In genomic region chr10:23812438-23812759, GRCm38 (mm10) we compare ENCODE assay signal across 16 mouse cellular contexts. TPM values are rescaled to one million over a fixed set of nuclear protein-coding genes. Genes with fewer than 3 reads are reported as not detected.
DNase-seq lines count a peak whose midpoint lies in the region; ATAC-seq and TF ChIP-seq lines count a peak whose summit lies in the region.
"Had no signal": no experiment of that assay in that cellular context is flagged by ENCODE, and none has a peak within 500 bp of the region (broad histone marks: within the 10 kb centered on the region; RNA-seq: fewer than 3 reads in every experiment).

No protein-coding gene starts in this region.

- TF ChIP-seq CTCF in ES-Bruce4 (IDR thresholded peaks at IDR 0.05; ENCODE audit: low read depth, low read length): no peak

- H3K27ac ChIP-seq in hindbrain, embryonic 15.5 days (replicated peaks): no peak overlapping the region
- no peak overlapping the region for H3K27ac ChIP-seq in hindbrain, embryonic 12.5 days
- peak overlapping the region; percentile 71 for H3K27ac ChIP-seq in ES-Bruce4 (ENCODE audit: insufficient read depth, low read length)
- H3K27ac ChIP-seq in forebrain, embryonic 15.5 days (replicated peaks): no peak overlapping the region
- H3K27ac ChIP-seq in kidney, embryonic 14.5 days (ENCODE audit: low read depth, low read length): no peak overlapping the region
- H3K27ac ChIP-seq: embryonic facial prominence, embryonic 12.5 days; gastrocnemius, adult 2 months; heart, embryonic 15.5 days; limb, embryonic 15.5 days; stomach, postnatal 0 days had no signal

- H3K9ac ChIP-seq in hindbrain, embryonic 15.5 days: no peak overlapping the region
- H3K9ac ChIP-seq in hindbrain, embryonic 12.5 days: no peak overlapping the region
- H3K9ac ChIP-seq in ES-Bruce4 (ENCODE audit: low read depth, poor library complexity, severe bottlenecking): no peak overlapping the region
- no peak overlapping the region for H3K9ac ChIP-seq in forebrain, embryonic 15.5 days (replicated peaks)
- no peak overlapping the region for H3K9ac ChIP-seq in kidney, embryonic 14.5 days (ENCODE audit: low read depth, low read length)
- H3K9ac ChIP-seq: embryonic facial prominence, embryonic 12.5 days; heart, embryonic 15.5 days; limb, embryonic 15.5 days had no signal

- 0 out of 2 replicates have a peak, but pooled peaks have one; percentile 45 for ATAC-seq in hindbrain, embryonic 15.5 days (ENCODE audit: low FRiP score, low read depth)
- ATAC-seq in hindbrain, embryonic 12.5 days (ENCODE audit: low FRiP score): no peak
- ATAC-seq in forebrain, embryonic 15.5 days (replicated peaks): peak; percentile 42; the same call in 1 of the 2 replicates
- peak; percentile 16; the same call in 1 of the 2 replicates for ATAC-seq in megakaryocyte, adult 5-6 weeks (ENCODE audit: poor library complexity, severe bottlenecking)
- ATAC-seq in kidney, embryonic 14.5 days (ENCODE audit: low FRiP score, low TSS enrichment): no peak

- no peak overlapping the region for H3K4me3 ChIP-seq in hindbrain, embryonic 15.5 days
- no peak overlapping the region for H3K4me3 ChIP-seq in hindbrain, embryonic 12.5 days
- peak overlapping the region; percentile 5; the same call in 1 of the 2 replicates for H3K4me3 ChIP-seq in ES-Bruce4 (ENCODE audit: low read depth, low read length)
- no peak overlapping the region for H3K4me3 ChIP-seq in forebrain, embryonic 15.5 days
- H3K4me3 ChIP-seq in kidney, embryonic 14.5 days (ENCODE audit: low read length): no peak overlapping the region
- H3K4me3 ChIP-seq: embryonic facial prominence, embryonic 12.5 days; gastrocnemius, adult 2 months; heart, embryonic 15.5 days; limb, embryonic 15.5 days had no signal

- intact Hi-C loops in left cerebral cortex, postnatal 10 days (cut with DNase I): loop anchor here (5.0 to 10.0 kb wide), 3 partner anchors 300 to 482 kb away; no protein-coding TSS in a partner anchor

- H3K9me3 ChIP-seq in hindbrain, embryonic 15.5 days: no peaks in the 10 kb centered on the region
- no peaks in the 10 kb centered on the region for H3K9me3 ChIP-seq in hindbrain, embryonic 12.5 days (replicated peaks)
- no peaks in the 10 kb centered on the region for H3K9me3 ChIP-seq in ES-Bruce4 (replicated peaks; ENCODE audit: control insufficient read depth, insufficient read depth, low read length, poor library complexity, severe bottlenecking)
- no peaks in the 10 kb centered on the region for H3K9me3 ChIP-seq in forebrain, embryonic 15.5 days
- H3K9me3 ChIP-seq in kidney, embryonic 14.5 days (ENCODE audit: control insufficient read depth, low read length): no peaks in the 10 kb centered on the region
- H3K9me3 ChIP-seq: embryonic facial prominence, embryonic 12.5 days; heart, embryonic 15.5 days; limb, embryonic 15.5 days had no signal

- H3K36me3 ChIP-seq in hindbrain, embryonic 15.5 days: 0 out of 2 replicates have a peak, but pooled peaks cover 9% of the 10 kb centered on the region
- no peaks in the 10 kb centered on the region; the same call in 1 of the 2 replicates for H3K36me3 ChIP-seq in hindbrain, embryonic 12.5 days
- H3K36me3 ChIP-seq in ES-Bruce4 (ENCODE audit: control insufficient read depth, insufficient read depth, low read length, poor library complexity, severe bottlenecking): no peaks in the 10 kb centered on the region
- H3K36me3 ChIP-seq in forebrain, embryonic 15.5 days: peaks cover 12% of the 10 kb centered on the region; the same call in 1 of the 2 replicates
- H3K36me3 ChIP-seq in kidney, embryonic 14.5 days (ENCODE audit: control insufficient read depth, insufficient read depth, low read length): peaks cover 6% of the 10 kb centered on the region; the same call in 1 of the 2 replicates

- H3K4me2 ChIP-seq in hindbrain, embryonic 15.5 days: no peak overlapping the region
- no peak overlapping the region for H3K4me2 ChIP-seq in hindbrain, embryonic 12.5 days (replicated peaks)
- H3K4me2 ChIP-seq in forebrain, embryonic 15.5 days (replicated peaks): no peak overlapping the region
- H3K4me2 ChIP-seq in kidney, embryonic 14.5 days (replicated peaks; ENCODE audit: low read depth, low read length): no peak overlapping the region
- H3K4me2 ChIP-seq: embryonic facial prominence, embryonic 12.5 days; heart, embryonic 15.5 days; limb, embryonic 15.5 days had no signal

- H3K27me3 ChIP-seq in hindbrain, embryonic 15.5 days: no peaks in the 10 kb centered on the region
- H3K27me3 ChIP-seq in hindbrain, embryonic 12.5 days: no peaks in the 10 kb centered on the region
- H3K27me3 ChIP-seq in ES-Bruce4 (ENCODE audit: control insufficient read depth, insufficient read depth, low read length, poor library complexity, severe bottlenecking): no peaks in the 10 kb centered on the region
- no peaks in the 10 kb centered on the region for H3K27me3 ChIP-seq in forebrain, embryonic 15.5 days
- H3K27me3 ChIP-seq in kidney, embryonic 14.5 days (ENCODE audit: control insufficient read depth, insufficient read depth, low read length): no peaks in the 10 kb centered on the region
- H3K27me3 ChIP-seq: embryonic facial prominence, embryonic 12.5 days; heart, embryonic 15.5 days; limb, embryonic 15.5 days had no signal

- DNase-seq in heart, adult 11 months: no peak
- DNase-seq in left cerebral cortex, postnatal 10 days (ENCODE audit: extremely low spot score in 1 of 2, low spot score in 2 of 2): no peak

- H3K4me1 ChIP-seq in hindbrain, embryonic 15.5 days (replicated peaks): no peaks in the 10 kb centered on the region
- no peaks in the 10 kb centered on the region for H3K4me1 ChIP-seq in hindbrain, embryonic 12.5 days
- H3K4me1 ChIP-seq in ES-Bruce4 (ENCODE audit: control insufficient read depth, insufficient read depth, low read length): no peaks in the 10 kb centered on the region
- no peaks in the 10 kb centered on the region; the same call in 1 of the 2 replicates for H3K4me1 ChIP-seq in forebrain, embryonic 15.5 days
- no peaks in the 10 kb centered on the region for H3K4me1 ChIP-seq in kidney, embryonic 14.5 days (ENCODE audit: control insufficient read depth, insufficient read depth, low read length)
- H3K4me1 ChIP-seq: embryonic facial prominence, embryonic 12.5 days; heart, embryonic 15.5 days; limb, embryonic 15.5 days had no signal

- no peak for TF ChIP-seq EP300 in ES-Bruce4 (IDR thresholded peaks at IDR 0.05; ENCODE audit: insufficient read depth, low read depth, low read length)

- no peak for TF ChIP-seq POLR2A in ES-Bruce4 (IDR thresholded peaks at IDR 0.05; ENCODE audit: insufficient read depth, low read length)

RNA-seq across cellular contexts. Expression of gene Slc18b1, which starts 15.6 kb away (rescaled TPM):
- polyA plus RNA-seq in hindbrain, embryonic 15.5 days (2015; fragmentation: Nextera tagmentation; extraction: Ambion mirVana): 20.9 and 21.8 TPM in 2 replicates
- 22.5 and 23.5 TPM in 2 replicates for polyA plus RNA-seq in hindbrain, embryonic 12.5 days (2016; fragmentation: Nextera tagmentation; extraction: Ambion mirVana)
- polyA plus RNA-seq in ES-Bruce4 (2011; ENCODE audit: insufficient read depth, insufficient read length, low read depth, missing spikeins): 2.9 and 3.4 TPM in 2 replicates
- polyA plus RNA-seq in forebrain, embryonic 15.5 days (2015; fragmentation: Nextera tagmentation; extraction: Ambion mirVana): 15.8 and 16.5 TPM in 2 replicates
- total RNA-seq in megakaryocyte, adult 5-6 weeks (2015): 0.18 and 0.34 TPM in 2 replicates
- 0.37 TPM in 1 of 2 replicates, not detected in the other for total RNA-seq in megakaryocyte, adult 5-6 weeks (2017)
- 13.4 and 20.0 TPM in 2 replicates for polyA plus RNA-seq in kidney, embryonic 14.5 days (2014; fragmentation: Nextera tagmentation; extraction: Ambion mirVana)
- total RNA-seq in left cerebral cortex, postnatal 10 days (2021): 10 to 100 TPM; 24.4 to 26.0 TPM
- total RNA-seq: MEL had no signal

RNA-seq across cellular contexts. Expression of gene Rps12, which starts 25.3 kb away (rescaled TPM):
- polyA plus RNA-seq in hindbrain, embryonic 15.5 days (2015; fragmentation: Nextera tagmentation; extraction: Ambion mirVana): 104 and 108 TPM in 2 replicates
- 113 and 116 TPM in 2 replicates for polyA plus RNA-seq in hindbrain, embryonic 12.5 days (2016; fragmentation: Nextera tagmentation; extraction: Ambion mirVana)
- 316 and 459 TPM in 2 replicates for polyA plus RNA-seq in ES-Bruce4 (2011; ENCODE audit: insufficient read depth, insufficient read length, low read depth, missing spikeins)
- polyA plus RNA-seq in forebrain, embryonic 15.5 days (2015; fragmentation: Nextera tagmentation; extraction: Ambion mirVana): 113 and 122 TPM in 2 replicates
- total RNA-seq in megakaryocyte, adult 5-6 weeks (2015): 3,100 and 3,214 TPM in 2 replicates
- 812 and 986 TPM in 2 replicates for total RNA-seq in megakaryocyte, adult 5-6 weeks (2017)
- polyA plus RNA-seq in kidney, embryonic 14.5 days (2014; fragmentation: Nextera tagmentation; extraction: Ambion mirVana): 203 and 268 TPM in 2 replicates
- total RNA-seq in left cerebral cortex, postnatal 10 days (2021): 100 to 1,000 TPM; 259 to 319 TPM

RNA-seq across cellular contexts. Expression of gene Vnn3, which starts 38.9 kb away (rescaled TPM):
- 0.14 TPM in 1 of 2 replicates, not detected in the other for polyA plus RNA-seq in hindbrain, embryonic 15.5 days (2015; fragmentation: Nextera tagmentation; extraction: Ambion mirVana)
- not detected in 2 replicates for polyA plus RNA-seq in hindbrain, embryonic 12.5 days (2016; fragmentation: Nextera tagmentation; extraction: Ambion mirVana)
- polyA plus RNA-seq in ES-Bruce4 (2011; ENCODE audit: insufficient read depth, insufficient read length, low read depth, missing spikeins): not detected in 2 replicates
- 0.10 TPM in 1 of 2 replicates, not detected in the other for polyA plus RNA-seq in forebrain, embryonic 15.5 days (2015; fragmentation: Nextera tagmentation; extraction: Ambion mirVana)
- total RNA-seq in megakaryocyte, adult 5-6 weeks (2015): 2.2 and 4.3 TPM in 2 replicates
- total RNA-seq in megakaryocyte, adult 5-6 weeks (2017): 7.4 and 11.0 TPM in 2 replicates
- polyA plus RNA-seq in kidney, embryonic 14.5 days (2014; fragmentation: Nextera tagmentation; extraction: Ambion mirVana): not detected in 2 replicates
- not detected for total RNA-seq in left cerebral cortex, postnatal 10 days (2021)
- total RNA-seq: gastrocnemius, adult 2 months; hematopoietic stem cell, adult 5-6 weeks; MEL had no signal
- polyA plus RNA-seq: C2C12; embryonic facial prominence, embryonic 12.5 days; limb, embryonic 15.5 days had no signal

Comparison
In these comparisons a context has a peak if more than half of its experiments do, and no peak if none do; other contexts are left out.
1. ATAC-seq: peak in hindbrain, embryonic 15.5 days (single experiment), forebrain, embryonic 15.5 days (single experiment) and megakaryocyte, adult 5-6 weeks (single experiment); none in hindbrain, embryonic 12.5 days (single experiment) and kidney, embryonic 14.5 days (single experiment).